Mouse (Mus musculus): ENCODE measurements around the gene Mfsd1. TPM values are rescaled to one million over a fixed set of nuclear protein-coding genes. Genes with fewer than 3 reads are reported as not detected.

The Mfsd1 gene
- polyA plus RNA-seq, 1 experiment, result 22.8 TPM

- WGBS, result 80% methylated on average over 13 of the region's 13 CpGs
- DNase-seq (ENCODE audit: low read depth, low spot score), result no peak
Observed at GRCm38 (mm10) chr3:67601616-67602138, 19.1 kb downstream of the Mfsd1 start.

GRCm38 (mm10) chr3:67618222-67618621 is 35.7 kb downstream of the Mfsd1 start:
- DNase-seq (ENCODE audit: low read depth, low spot score), result no peak

DNA sequence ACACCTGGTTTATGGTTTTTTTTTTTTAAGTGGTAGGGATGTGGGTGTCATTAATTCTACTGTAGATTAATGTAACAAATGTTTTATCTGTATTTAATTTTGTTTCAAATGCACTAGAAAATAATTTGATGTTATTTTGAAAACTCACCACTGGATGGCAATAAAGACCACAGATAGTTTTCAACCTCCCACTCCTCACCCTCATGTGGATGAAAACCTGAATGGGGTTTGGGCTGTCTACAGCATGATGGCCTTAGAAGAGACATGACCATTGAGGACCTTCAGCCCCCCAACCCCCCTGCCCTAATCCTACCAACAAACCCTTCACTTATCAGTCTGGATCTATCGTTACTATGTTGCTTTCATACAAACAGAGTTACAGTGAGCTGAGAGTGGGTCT is 42.1 kb downstream of the Mfsd1 start:
- no peak for DNase-seq (ENCODE audit: low read depth, low spot score)
- 87% methylated on average over 1 of the region's 1 CpGs for WGBS

- WGBS, result 71% methylated on average over 3 of the region's 3 CpGs
- no peak for DNase-seq (ENCODE audit: low read depth, low spot score)
Observed at GRCm38 (mm10) chr3:67643135-67643534, 60.6 kb downstream of the Mfsd1 start.

DNA sequence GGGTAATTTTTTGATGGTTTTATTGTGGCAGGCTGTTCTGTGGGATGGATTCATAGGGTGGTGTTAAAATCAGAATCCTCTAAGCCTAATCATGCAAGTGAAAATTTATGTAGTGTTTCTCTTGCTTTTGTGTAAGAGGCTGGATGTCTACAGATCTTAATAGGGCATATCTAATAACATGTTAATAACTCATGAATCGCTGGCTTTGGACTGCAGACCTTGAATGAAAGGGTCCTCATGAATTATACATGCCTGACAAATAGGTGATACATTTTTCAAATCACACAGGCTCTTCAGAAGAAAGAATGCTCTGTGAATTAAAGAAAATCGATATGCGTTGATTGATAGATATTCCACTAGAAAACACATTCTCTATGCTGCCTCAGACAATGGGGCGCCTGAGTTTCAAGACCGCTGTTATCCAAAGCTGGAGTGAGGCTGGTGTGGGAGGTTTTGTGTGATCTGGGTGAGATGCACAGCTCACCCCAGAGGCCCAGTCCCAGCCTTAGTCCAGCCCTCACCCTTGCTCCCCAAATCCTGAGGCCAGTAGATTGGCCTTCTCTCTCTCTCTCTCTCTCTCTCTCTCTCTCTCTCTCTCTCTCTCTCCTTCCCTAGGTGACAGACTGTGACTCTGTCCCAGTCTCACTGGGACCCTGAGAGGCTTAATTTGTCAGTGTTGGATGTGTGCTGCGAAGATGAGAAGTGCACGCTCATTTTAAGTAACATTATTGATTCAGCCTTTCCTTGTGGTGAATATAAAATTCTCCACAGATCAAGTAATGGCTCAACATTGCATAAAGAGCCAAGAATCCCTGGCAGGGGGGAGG is 63.3 kb downstream of the Mfsd1 start:
- WGBS, result 91% methylated on average over 7 of the region's 7 CpGs
- DNase-seq (ENCODE audit: low read depth, low spot score), result no peak

Other genes starting within 250 kb of the Mfsd1 start
- 0.12 TPM in 1 of 2 replicates, not detected in the other for gene Mlf1, start 208.6 kb upstream of the Mfsd1 start, polyA plus RNA-seq (2012; rRNA removed)
- not detected in 2 replicates for gene Gm17402, start 207.6 kb upstream of the Mfsd1 start, polyA plus RNA-seq (2012; rRNA removed)
- 18.2 and 20.0 TPM in 2 replicates for gene Gfm1, start 152.6 kb upstream of the Mfsd1 start, polyA plus RNA-seq (2012; rRNA removed)
- 33.1 and 34.9 TPM in 2 replicates for gene Lxn, start 118.8 kb upstream of the Mfsd1 start, polyA plus RNA-seq (2012; rRNA removed)
- 0.99 and 1.7 TPM in 2 replicates for gene Rarres1, start 67.2 kb upstream of the Mfsd1 start, polyA plus RNA-seq (2012; rRNA removed)